Mouse (Mus musculus): Measurements from ENCODE around the gene Acat2. TPM values are rescaled to one million over a fixed set of nuclear protein-coding genes. Genes with fewer than 3 reads are reported as not detected.
"Not testable (repeated sequence)": the region's sequence is repeated elsewhere in the genome, so short reads cannot be mapped to it uniquely, and the experiment has no call there.

The Acat2 gene
- total RNA-seq, 2 experiments from 2014 or later, result 23.3 to 26.6 TPM

DNA sequence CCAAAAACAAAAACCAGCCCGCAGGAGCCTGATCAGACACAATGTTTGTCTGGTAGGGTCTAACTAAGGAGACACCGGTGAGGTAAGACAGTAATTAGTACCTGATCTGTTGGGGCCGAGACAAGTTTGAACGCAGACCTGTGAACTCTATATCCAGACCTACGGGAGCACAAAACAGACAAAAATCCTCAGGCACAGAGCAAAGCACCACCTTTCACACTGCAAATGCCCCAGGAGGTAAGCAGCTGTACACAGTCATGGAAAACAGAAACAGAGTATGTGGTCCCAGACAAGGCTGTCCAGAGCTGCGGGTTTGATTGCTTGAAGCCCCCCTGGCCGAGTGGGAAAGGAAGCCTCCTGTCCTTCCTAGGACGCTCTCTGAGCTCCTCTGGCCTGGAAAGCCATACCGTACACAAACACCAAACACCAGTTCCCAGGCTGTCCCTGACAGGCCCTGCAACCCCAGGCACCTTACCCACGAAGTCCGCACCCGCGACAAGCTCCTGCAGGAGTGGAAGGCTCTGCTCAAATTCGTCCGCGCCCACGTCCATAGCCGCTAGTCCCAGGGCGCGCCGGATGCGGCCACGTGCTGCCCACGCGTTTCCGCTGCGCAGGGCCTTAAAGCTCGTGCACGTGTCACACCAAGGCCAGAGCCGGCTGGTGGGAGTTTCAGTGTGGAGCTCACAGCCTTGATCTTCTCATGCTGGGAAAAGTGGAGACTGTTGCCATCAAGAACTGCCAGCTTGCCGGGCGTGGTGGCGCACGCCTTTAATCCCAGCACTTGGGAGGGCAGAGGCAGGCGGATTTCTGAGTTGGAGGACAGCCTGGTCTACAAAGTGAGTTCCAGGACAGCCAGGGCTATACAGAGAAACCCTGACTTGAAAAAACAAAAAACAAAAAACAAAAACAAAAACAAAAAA lies 50.9 kb downstream of the Acat2 start, which contains the start of gene Pnldc1:
Pnldc1 (minus strand) TSS at position 870 of the 920 bp plus-strand sequence.
- DNase-seq (ENCODE audit: low spot score in 2 of 2), result no peak

GRCm38 (mm10) chr17:12906436-12906835 lies 54.1 kb downstream of the Acat2 start:
- no peak for DNase-seq (ENCODE audit: low spot score in 2 of 2)

DNA sequence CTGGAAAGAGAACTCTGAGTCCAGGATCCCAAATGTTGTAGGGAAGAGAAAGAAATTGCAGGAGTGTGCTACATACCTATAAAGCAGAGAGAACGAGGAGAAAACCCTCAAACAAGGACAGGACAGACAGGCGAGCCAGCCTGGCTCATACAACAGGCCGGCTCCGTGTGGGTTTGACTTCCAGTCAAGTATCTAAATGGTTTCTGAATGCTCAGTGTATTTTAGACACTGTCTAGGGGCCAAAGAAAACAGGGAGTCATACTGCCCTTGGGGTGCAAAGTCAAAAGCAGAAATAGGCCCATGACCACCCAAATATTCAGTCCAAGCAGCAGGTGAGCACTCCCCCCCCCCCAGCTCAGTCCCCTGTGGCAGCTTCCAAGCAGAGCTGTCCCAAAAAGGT lies 54.7 kb downstream of the Acat2 start:
- no peak for DNase-seq (ENCODE audit: low spot score in 2 of 2)

- no peak for DNase-seq (ENCODE audit: low spot score in 2 of 2)
Observed at GRCm38 (mm10) chr17:12904349-12904748, 56.2 kb downstream of the Acat2 start.

DNA sequence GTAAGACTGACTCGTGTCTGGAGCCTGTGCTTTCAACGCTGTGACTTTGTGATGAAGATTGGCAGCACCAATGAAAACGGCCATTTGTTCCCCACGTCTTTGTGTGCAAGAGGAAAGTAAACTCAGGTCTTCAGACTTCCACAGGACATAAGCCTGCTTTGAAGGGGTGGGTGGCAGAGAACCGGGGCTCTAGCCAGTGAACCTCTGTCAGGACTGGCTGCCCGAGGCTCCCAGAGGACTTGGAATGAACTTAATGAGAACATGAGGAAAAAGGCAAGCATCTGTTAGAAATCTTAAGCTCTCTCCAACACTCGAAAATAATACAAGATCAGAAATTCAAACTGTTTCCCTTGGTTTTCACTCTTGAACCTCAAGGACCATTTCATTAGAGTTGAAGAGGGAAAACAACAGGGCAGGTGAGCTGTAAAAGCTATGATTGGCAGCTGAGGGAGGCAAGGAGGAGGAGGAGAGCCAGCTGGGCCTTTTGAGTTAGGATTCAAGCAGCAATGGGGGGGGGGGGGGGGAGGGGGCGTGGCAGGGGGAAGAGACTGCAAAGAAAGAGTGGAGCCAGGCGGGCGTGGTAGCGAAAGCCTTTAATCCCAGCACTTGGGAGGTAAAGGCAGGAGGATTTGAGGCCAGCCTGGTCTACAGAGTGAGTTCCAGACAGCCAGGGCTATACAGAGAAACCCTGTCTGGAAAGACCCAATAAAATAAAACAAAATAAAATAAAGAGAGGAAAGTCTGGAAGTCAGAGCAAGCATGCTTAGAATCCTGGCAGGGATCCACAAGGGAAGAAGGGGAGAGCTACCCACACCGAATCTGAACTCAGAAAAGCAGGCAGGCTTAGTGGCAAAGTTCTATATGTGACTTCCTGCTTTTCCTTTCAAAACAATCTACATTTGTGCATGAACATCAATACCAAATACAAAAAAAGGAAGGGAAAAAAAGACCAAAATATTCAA lies 56.9 kb downstream of the Acat2 start:
- DNase-seq (ENCODE audit: low spot score in 2 of 2), result no peak

- no peak for DNase-seq (ENCODE audit: low spot score in 2 of 2)
Observed at GRCm38 (mm10) chr17:12902291-12902690, 58.3 kb downstream of the Acat2 start.

DNA sequence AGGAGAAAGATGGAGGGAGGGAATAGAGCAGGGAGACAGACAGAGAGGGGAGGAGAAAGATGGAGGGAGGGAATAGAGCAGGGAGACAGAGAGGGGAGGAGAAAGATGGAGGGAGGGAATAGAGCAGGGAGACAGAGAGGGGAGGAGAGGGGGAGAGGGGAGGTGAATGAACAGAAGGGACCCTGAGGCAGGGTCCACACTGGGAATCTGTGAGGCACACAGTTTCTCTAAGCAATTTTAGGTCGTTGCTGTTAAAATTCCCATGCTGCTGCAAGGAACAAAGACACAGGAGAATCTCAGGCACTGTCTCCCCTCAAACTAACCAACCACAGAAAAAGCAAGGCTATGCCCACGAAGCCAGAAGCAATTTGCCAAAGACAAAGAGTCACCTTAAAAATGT lies 61.9 kb downstream of the Acat2 start:
- not testable (repeated sequence) for DNase-seq (ENCODE audit: low spot score in 2 of 2)

GRCm38 (mm10) chr17:12897674-12898073 lies 62.9 kb downstream of the Acat2 start:
- DNase-seq (ENCODE audit: low spot score in 2 of 2), result no peak

Other genes starting within 250 kb of the Acat2 start
- 100 to 1,000 TPM; 178 to 206 TPM for gene Igf2r, start 191.1 kb downstream of the Acat2 start, total RNA-seq (2021)
- gene Mas1, start 92.6 kb downstream of the Acat2 start, total RNA-seq (2021), result 1 to 10 TPM; 1.3 to 1.6 TPM
- gene Mrgprh, start 84.7 kb downstream of the Acat2 start, total RNA-seq (2021), result 1 to 10 TPM; 1.8 to 2.0 TPM
- 1 to 10 TPM in 1 of 2 experiments, under 1 TPM in 1; 0.31 to 2.0 TPM for gene Pnldc1, start 50.5 kb downstream of the Acat2 start, total RNA-seq (2021)
- gene Tcp1, start 45.0 kb downstream of the Acat2 start, total RNA-seq (2021), result 100 to 1,000 TPM; 290 to 292 TPM
- gene Mrpl18, start 44.4 kb downstream of the Acat2 start, total RNA-seq (2021), result 10 to 100 TPM; 81.4 to 83.4 TPM
- under 1 TPM in 1 of 2 experiments, not detected in 1; 0.49 TPM for gene Acat3, start 20.1 kb downstream of the Acat2 start, total RNA-seq (2021)
- 10 to 100 TPM; 51.2 to 58.4 TPM for gene Wtap, start 33.4 kb upstream of the Acat2 start, total RNA-seq (2021)
- 100 to 1,000 TPM; 184 to 217 TPM for gene Sod2, start 46.1 kb upstream of the Acat2 start, total RNA-seq (2021)
- gene Gpr31b, start 91.5 kb upstream of the Acat2 start, total RNA-seq (2021), result not detected
- gene Tcp10b, start 100.4 kb upstream of the Acat2 start, total RNA-seq (2021), result under 1 TPM; 0.37 to 0.39 TPM
- gene Unc93a, start 171.1 kb upstream of the Acat2 start, total RNA-seq (2021), result under 1 TPM in 1 of 2 experiments, not detected in 1; 0.34 TPM

Data from gastrocnemius, postnatal 4 days (tissue).